Comparison of ENCODE assay signal across 12 mouse cellular contexts in genomic region chr7:131042657-131043056, GRCm38 (mm10). TPM values are rescaled to one million over a fixed set of nuclear protein-coding genes. Genes with fewer than 3 reads are reported as not detected.
A peak's percentile ranks its signal among the peaks of the same experiment; 100 is the strongest.
DNase-seq lines count a peak whose midpoint lies in the region; ATAC-seq and TF ChIP-seq lines count a peak whose summit lies in the region.
"Had no signal": no experiment of that assay in that cellular context is flagged by ENCODE, and none has a peak within 500 bp of the region (broad histone marks: within the 10 kb centered on the region; RNA-seq: fewer than 3 reads in every experiment).

No protein-coding gene starts in this region.

- no peak for ATAC-seq in hindbrain, postnatal 0 days
- ATAC-seq in hindbrain, embryonic 12.5 days (ENCODE audit: low FRiP score) = no peak
- no peak for ATAC-seq in megakaryocyte-erythroid progenitor cell, adult 5-6 weeks (replicated peaks; ENCODE audit: low FRiP score, low TSS enrichment, poor library complexity, severe bottlenecking)

- H3K27ac ChIP-seq in hindbrain, postnatal 0 days = no peak overlapping the region
- no peak overlapping the region for H3K27ac ChIP-seq in hindbrain, embryonic 12.5 days
- H3K27ac ChIP-seq in cortical plate, adult 2 months (ENCODE audit: insufficient read depth, low read length) = no peak overlapping the region
- H3K27ac ChIP-seq: hindbrain, embryonic 15.5 days; lung, embryonic 15.5 days; neural tube, embryonic 13.5 days had no signal

- H3K9ac ChIP-seq in hindbrain, postnatal 0 days (replicated peaks; ENCODE audit: low read length) = no peak overlapping the region
- no peak overlapping the region for H3K9ac ChIP-seq in hindbrain, embryonic 12.5 days
- H3K9ac ChIP-seq: hindbrain, embryonic 15.5 days; lung, embryonic 15.5 days; neural tube, embryonic 13.5 days had no signal

- H3K4me1 ChIP-seq in hindbrain, postnatal 0 days (ENCODE audit: insufficient read depth, low read length) = no peaks in the 10 kb centered on the region
- H3K4me1 ChIP-seq in hindbrain, embryonic 12.5 days = no peaks in the 10 kb centered on the region
- H3K4me1 ChIP-seq in cortical plate, adult 2 months (ENCODE audit: control insufficient read depth, insufficient read depth, low read length) = no peaks in the 10 kb centered on the region
- H3K4me1 ChIP-seq: hindbrain, embryonic 15.5 days; lung, embryonic 15.5 days; neural tube, embryonic 13.5 days had no signal

- H3K4me3 ChIP-seq in hindbrain, postnatal 0 days (ENCODE audit: low read length) = no peak overlapping the region
- no peak overlapping the region for H3K4me3 ChIP-seq in hindbrain, embryonic 12.5 days
- H3K4me3 ChIP-seq in cortical plate, adult 2 months (ENCODE audit: insufficient read depth, low read length) = no peak overlapping the region
- H3K4me3 ChIP-seq: hindbrain, embryonic 15.5 days; lung, embryonic 15.5 days; neural tube, embryonic 13.5 days had no signal

- no peak for TF ChIP-seq POLR2A in cortical plate, adult 2 months (IDR thresholded peaks at IDR 0.05; ENCODE audit: extremely low read depth, insufficient read depth, low read length)

- no peak overlapping the region for H3K4me2 ChIP-seq in hindbrain, postnatal 0 days (ENCODE audit: low read depth, low read length)
- no peak overlapping the region for H3K4me2 ChIP-seq in hindbrain, embryonic 12.5 days (replicated peaks)
- H3K4me2 ChIP-seq: hindbrain, embryonic 15.5 days; lung, embryonic 15.5 days; neural tube, embryonic 13.5 days had no signal

- H3K27me3 ChIP-seq in hindbrain, postnatal 0 days (ENCODE audit: insufficient read depth, low read length) = no peaks in the 10 kb centered on the region
- no peaks in the 10 kb centered on the region for H3K27me3 ChIP-seq in hindbrain, embryonic 12.5 days
- H3K27me3 ChIP-seq: hindbrain, embryonic 15.5 days; lung, embryonic 15.5 days; neural tube, embryonic 13.5 days had no signal

- no peak for DNase-seq in hindbrain, postnatal 0 days (ENCODE audit: low spot score)
- DNase-seq in thymus, postnatal 0 days (ENCODE audit: low spot score) = peak; percentile 14
- DNase-seq in thymus, adult 18-20 months = no peak
- DNase-seq in left cerebral cortex, adult 9 months (ENCODE audit: low spot score in 2 of 2) = no peak
- DNase-seq: spleen, adult 18-20 months had no signal

- H3K36me3 ChIP-seq in hindbrain, postnatal 0 days (ENCODE audit: insufficient read depth, low read length) = no peaks in the 10 kb centered on the region
- no peaks in the 10 kb centered on the region for H3K36me3 ChIP-seq in hindbrain, embryonic 12.5 days
- H3K36me3 ChIP-seq: hindbrain, embryonic 15.5 days; lung, embryonic 15.5 days; neural tube, embryonic 13.5 days had no signal

- no peaks in the 10 kb centered on the region for H3K9me3 ChIP-seq in hindbrain, postnatal 0 days (ENCODE audit: low read length)
- no peaks in the 10 kb centered on the region for H3K9me3 ChIP-seq in hindbrain, embryonic 12.5 days (replicated peaks)
- H3K9me3 ChIP-seq: hindbrain, embryonic 15.5 days; lung, embryonic 15.5 days; neural tube, embryonic 13.5 days had no signal

- WGBS in hindbrain, postnatal 0 days = 67% methylated on average over 1 of the region's 1 CpGs
- WGBS in hindbrain, embryonic 12.5 days = 48% methylated on average over 1 of the region's 1 CpGs

- TF ChIP-seq CTCF in hindbrain, postnatal 0 days (IDR thresholded peaks at IDR 0.05; ENCODE audit: low read depth) = peak; percentile 41
- peak; percentile 42 for TF ChIP-seq CTCF in cortical plate, adult 2 months (IDR thresholded peaks at IDR 0.05; ENCODE audit: extremely low read depth, insufficient read depth, low read length)

RNA-seq across cellular contexts. Expression of gene Dmbt1, which starts 10.8 kb away (rescaled TPM):
- total RNA-seq in hindbrain, postnatal 0 days (2014; rRNA removed) = not detected in 2 replicates
- polyA plus RNA-seq in hindbrain, postnatal 0 days (2015; fragmentation: Nextera tagmentation; extraction: Ambion mirVana) = not detected in 2 replicates
- not detected in 2 replicates for polyA plus RNA-seq in hindbrain, embryonic 12.5 days (2016; fragmentation: Nextera tagmentation; extraction: Ambion mirVana)
- polyA plus RNA-seq in thymus, postnatal 0 days (2015; fragmentation: Nextera tagmentation; extraction: Ambion mirVana) = 0.35 and 0.49 TPM in 2 replicates
- polyA plus RNA-seq in cortical plate, adult 2 months (2012; rRNA removed) = 0.02 TPM in 1 of 2 replicates, not detected in the other
- not detected in 2 replicates for total RNA-seq in megakaryocyte-erythroid progenitor cell, adult 5-6 weeks (2014; fragmentation: Nextera tagmentation)
- total RNA-seq in megakaryocyte-erythroid progenitor cell, adult 5-6 weeks (2017) = not detected in 2 replicates
- total RNA-seq: gastrocnemius, adult 18-20 months had no signal
- polyA plus RNA-seq: hindbrain, embryonic 15.5 days; lung, embryonic 15.5 days; neural tube, embryonic 13.5 days had no signal
